Mouse (Mus musculus) limb, embryonic 13.5 days (tissue): ENCODE data around the gene Arl6ip5. TPM values are rescaled to one million over a fixed set of nuclear protein-coding genes. Genes with fewer than 3 reads are reported as not detected.

Experiments
- ATAC-seq: fragments of 200-750 bp; cut with Nextera tagmentation; 2 replicates; pipeline ENCODE4 v1.8.0; 2017; ENCODE audit warnings: low read depth, moderate number of reproducible peaks, moderate TSS enrichment; ENCODE audit not compliant: low FRiP score
- H3K27ac ChIP-seq: fragments of 300-500 bp; sonication (generic); 2 replicates; pipeline ENCODE4 v1.5.1; 2015; ENCODE audit warnings: inconsistent platforms, mild to moderate bottlenecking, moderate library complexity
- H3K27me3 ChIP-seq: fragments of 300-500 bp; sonication (generic); 2 replicates; pipeline ENCODE4 v1.6.1; 2015; ENCODE audit warnings: mild to moderate bottlenecking, inconsistent platforms
- H3K36me3 ChIP-seq: fragments of 300-500 bp; sonication (generic); 2 replicates; pipeline ENCODE4 v1.6.1; 2015; ENCODE audit warnings: inconsistent platforms, mild to moderate bottlenecking, moderate library complexity
- H3K4me1 ChIP-seq: fragments of 300-500 bp; sonication (generic); 2 replicates; pipeline ENCODE4 v1.6.1; 2015; ENCODE audit warnings: inconsistent platforms
- H3K4me2 ChIP-seq: fragments of 300-500 bp; sonication (generic); replicated peaks from 2 replicates; pipeline ENCODE4 v1.6.1; 2015; ENCODE audit warnings: inconsistent platforms, mild to moderate bottlenecking, moderate library complexity
- H3K4me3 ChIP-seq: fragments of 300-500 bp; sonication (generic); 2 replicates; pipeline ENCODE4 v1.5.1; 2015; ENCODE audit warnings: moderate library complexity, mild to moderate bottlenecking, inconsistent platforms
- H3K9ac ChIP-seq: fragments of 300-500 bp; sonication (generic); 2 replicates; pipeline ENCODE4 v1.6.1; 2015; ENCODE audit warnings: mild to moderate bottlenecking, inconsistent platforms
- H3K9me3 ChIP-seq: fragments of 300-500 bp; sonication (generic); 2 replicates; pipeline ENCODE4 v1.6.1; 2016; ENCODE audit warnings: inconsistent platforms
- WGBS: fragments of 180-500 bp; shearing (Covaris S2); methylation state at CpG from one replicate; pipeline ENCODE4 v1.1.7; 2015; 5-methylcytosine and 5-hydroxymethylcytosine counted together
- polyA plus RNA-seq: library from polyadenylated mRNA; unstranded; fragments of >200 nt; fragmentation: Nextera tagmentation; extraction: Ambion mirVana; gene quantifications from 2 replicates; pipeline ENCODE4 v1.2.1, GENCODE M21; 2015

Gene Arl6ip5
- polyA plus RNA-seq, 1 experiment from 2014 or later: 71.4 TPM

DNA sequence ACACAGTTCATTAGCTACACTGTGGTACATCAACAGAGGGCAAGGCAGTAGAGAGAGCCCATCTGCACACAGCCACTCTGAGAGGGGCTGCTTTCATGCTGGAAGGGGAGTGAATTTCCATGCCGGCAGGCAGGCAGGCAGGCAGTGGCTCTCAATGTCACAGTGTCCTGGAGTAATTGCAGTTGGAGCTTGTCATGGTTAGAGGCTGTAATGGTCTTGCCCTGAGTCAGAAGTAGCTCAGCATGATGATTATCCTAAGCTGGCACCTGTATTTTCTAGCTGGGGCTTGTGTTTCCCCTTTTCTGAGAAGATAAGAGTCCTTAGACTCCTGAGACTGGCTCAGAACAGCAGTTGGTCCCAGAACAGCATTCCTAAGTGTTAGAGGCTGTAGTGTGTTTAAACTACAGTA is 15.6 kb downstream of the Arl6ip5 start:
- H3K4me2 ChIP-seq: no peak overlapping the region
- no peak overlapping the region for H3K9ac ChIP-seq
- 46% methylated on average over 1 of the region's 1 CpGs for WGBS
- no peak for ATAC-seq
- H3K9me3 ChIP-seq: 0 out of 2 replicates have a peak, but pooled peaks cover 4% of the 10 kb centered on the region
- no peak overlapping the region for H3K27ac ChIP-seq
- no peak overlapping the region for H3K4me3 ChIP-seq
- H3K4me1 ChIP-seq: peaks cover 20% of the 10 kb centered on the region
- peaks cover 17% of the 10 kb centered on the region for H3K36me3 ChIP-seq
- peaks cover 43% of the 10 kb centered on the region for H3K27me3 ChIP-seq

DNA sequence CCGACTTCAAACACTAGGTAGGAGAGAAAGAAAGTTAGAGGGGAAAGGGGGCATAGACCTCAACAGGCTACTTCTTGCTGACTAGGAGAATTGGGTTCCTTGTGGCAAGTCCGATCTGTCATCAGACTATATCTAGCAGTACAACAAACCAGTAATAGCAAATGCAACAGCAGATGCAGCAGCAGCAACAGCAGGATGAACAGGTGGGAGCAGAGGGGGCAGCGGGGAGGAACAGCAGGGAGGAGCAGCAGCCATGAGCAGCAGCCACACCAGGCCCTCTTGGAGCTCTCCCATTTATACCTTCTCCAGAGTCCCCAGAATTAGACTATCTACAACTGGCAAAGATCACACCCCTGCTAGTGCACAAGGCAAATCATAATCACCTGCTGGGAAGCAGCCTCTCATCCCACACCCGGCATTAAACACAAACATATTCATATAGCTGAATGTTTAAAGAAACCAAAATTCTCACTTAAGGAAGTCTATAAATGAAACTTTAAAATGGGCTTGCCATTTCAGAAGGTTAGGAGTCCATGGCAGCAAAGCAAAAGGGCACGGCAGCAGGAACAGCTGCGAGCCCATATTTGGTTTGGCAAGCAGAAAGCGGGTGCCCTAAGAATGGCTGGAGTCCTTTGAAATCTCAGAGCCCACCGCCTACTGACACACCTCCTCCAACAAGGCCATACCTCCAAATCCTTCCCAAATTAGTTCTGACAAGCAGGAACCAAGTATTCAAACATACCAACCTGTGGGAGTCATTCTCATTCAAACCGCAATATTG is 16.8 kb downstream of the Arl6ip5 start:
- no peak for ATAC-seq
- H3K4me3 ChIP-seq: no peak overlapping the region
- peaks cover 9% of the 10 kb centered on the region for H3K4me1 ChIP-seq
- H3K9ac ChIP-seq: no peak overlapping the region
- no peak overlapping the region for H3K27ac ChIP-seq
- peaks cover 54% of the 10 kb centered on the region for H3K27me3 ChIP-seq
- WGBS: 92% methylated on average over 9 of the region's 9 CpGs
- peaks cover 20% of the 10 kb centered on the region for H3K36me3 ChIP-seq
- no peak overlapping the region for H3K4me2 ChIP-seq
- 0 out of 2 replicates have a peak, but pooled peaks cover 4% of the 10 kb centered on the region for H3K9me3 ChIP-seq

DNA sequence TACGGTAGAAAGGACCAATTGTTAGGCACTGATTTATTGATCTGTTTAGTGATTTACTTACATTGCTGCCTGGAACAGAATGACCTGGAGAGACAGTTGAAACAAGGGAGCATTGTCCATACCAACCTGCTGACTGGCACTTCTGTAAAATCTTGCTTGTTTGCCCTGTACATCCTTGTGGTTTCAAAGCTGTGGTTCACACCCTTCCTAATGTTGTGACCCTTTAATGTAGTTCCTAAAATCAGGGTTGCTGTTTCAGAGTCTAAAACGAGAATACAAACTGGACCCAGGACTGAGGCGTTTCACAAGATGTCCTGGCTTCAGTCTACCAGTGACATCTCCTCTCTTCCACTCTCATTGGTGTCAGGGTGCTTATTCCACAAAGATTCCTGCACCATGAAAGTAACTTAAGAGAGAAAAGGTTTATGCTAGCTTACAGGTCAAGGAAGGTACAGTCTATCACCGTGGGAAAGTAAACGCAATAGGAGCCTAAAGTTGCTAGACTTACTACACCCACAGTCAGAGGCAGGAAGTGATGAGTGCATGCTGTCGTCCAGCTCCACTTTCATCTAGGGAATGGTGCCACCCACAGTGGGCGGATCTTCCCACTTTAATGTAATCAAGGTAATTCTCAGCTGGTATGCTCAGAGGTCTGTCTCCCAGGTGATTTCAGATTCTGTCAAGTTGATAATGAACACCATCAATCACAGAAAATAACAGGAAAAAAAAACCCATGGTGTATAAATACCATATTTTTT is 24.6 kb downstream of the Arl6ip5 start:
- Histone ChIP-seq H3K4me1 (peaks cover 5% of the 10 kb centered on the region; the same call in 1 of the 2 replicates), H3K9ac (no peak overlapping the region), H3K27ac (no peak overlapping the region), H3K9me3 (peaks cover 12% of the 10 kb centered on the region; the same call in 1 of the 2 replicates), H3K27me3 (peaks cover 86% of the 10 kb centered on the region), H3K4me3 (no peak overlapping the region), H3K4me2 (no peak overlapping the region), H3K36me3 (peaks cover 16% of the 10 kb centered on the region)
- 81% methylated on average over 7 of the region's 7 CpGs for WGBS
- ATAC-seq: no peak

DNA sequence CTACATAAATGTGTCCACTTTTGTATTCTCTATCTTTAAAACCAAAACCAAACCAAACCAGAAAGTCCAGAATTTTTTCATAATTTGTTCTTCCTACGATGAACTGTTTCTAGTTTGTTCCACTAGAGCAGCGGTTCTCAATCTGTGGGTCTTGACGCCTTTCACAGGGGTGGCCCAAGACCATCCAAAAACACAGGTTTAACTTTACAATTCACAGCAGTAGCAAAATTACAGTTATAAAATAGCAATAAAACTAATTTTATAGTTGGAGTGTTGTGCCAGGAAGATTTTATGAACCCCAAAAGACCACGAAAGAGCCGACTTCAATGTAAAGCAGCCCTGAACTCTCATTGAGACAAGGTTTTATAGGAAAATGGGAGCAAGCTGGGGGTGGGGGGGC is 25.6 kb downstream of the Arl6ip5 start:
- no peak overlapping the region for H3K4me2 ChIP-seq
- peaks cover 12% of the 10 kb centered on the region; the same call in 1 of the 2 replicates for H3K9me3 ChIP-seq
- WGBS: 44% methylated on average over 5 of the region's 5 CpGs
- peak; percentile 57; the same call in 1 of the 2 replicates for ATAC-seq
- peaks cover 5% of the 10 kb centered on the region; the same call in 1 of the 2 replicates for H3K4me1 ChIP-seq
- H3K36me3 ChIP-seq: peaks cover 9% of the 10 kb centered on the region
- H3K27me3 ChIP-seq: peaks cover 85% of the 10 kb centered on the region
- no peak overlapping the region for H3K27ac ChIP-seq
- no peak overlapping the region for H3K4me3 ChIP-seq
- H3K9ac ChIP-seq: no peak overlapping the region

DNA sequence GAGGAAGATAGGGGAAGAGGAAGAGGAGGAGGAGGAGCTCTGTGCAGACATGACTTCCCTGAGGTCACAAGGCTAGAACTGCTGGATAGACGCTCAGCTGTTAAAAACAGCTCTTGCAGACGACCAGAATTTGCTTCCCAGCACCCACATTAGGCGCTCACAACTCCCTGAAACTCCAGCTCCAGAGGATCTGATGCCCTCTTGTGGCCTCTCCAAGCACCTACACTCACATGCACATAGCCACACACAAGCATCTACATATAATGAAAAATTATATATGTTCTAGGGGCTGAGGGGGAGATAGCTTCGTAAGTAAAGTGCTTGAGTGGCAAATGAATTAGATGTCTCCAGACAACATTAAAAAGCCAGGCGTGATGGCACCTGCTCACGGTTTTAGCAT is 28.9 kb downstream of the Arl6ip5 start:
- no peak overlapping the region for H3K4me2 ChIP-seq
- H3K9me3 ChIP-seq: peaks cover 12% of the 10 kb centered on the region; the same call in 1 of the 2 replicates
- WGBS: 93% methylated on average over 6 of the region's 6 CpGs
- H3K9ac ChIP-seq: no peak overlapping the region
- no peak overlapping the region for H3K4me3 ChIP-seq
- H3K27ac ChIP-seq: no peak overlapping the region
- ATAC-seq: no peak
- H3K4me1 ChIP-seq: peaks cover 5% of the 10 kb centered on the region; the same call in 1 of the 2 replicates
- H3K36me3 ChIP-seq: no peaks in the 10 kb centered on the region
- H3K27me3 ChIP-seq: peaks cover 71% of the 10 kb centered on the region

DNA sequence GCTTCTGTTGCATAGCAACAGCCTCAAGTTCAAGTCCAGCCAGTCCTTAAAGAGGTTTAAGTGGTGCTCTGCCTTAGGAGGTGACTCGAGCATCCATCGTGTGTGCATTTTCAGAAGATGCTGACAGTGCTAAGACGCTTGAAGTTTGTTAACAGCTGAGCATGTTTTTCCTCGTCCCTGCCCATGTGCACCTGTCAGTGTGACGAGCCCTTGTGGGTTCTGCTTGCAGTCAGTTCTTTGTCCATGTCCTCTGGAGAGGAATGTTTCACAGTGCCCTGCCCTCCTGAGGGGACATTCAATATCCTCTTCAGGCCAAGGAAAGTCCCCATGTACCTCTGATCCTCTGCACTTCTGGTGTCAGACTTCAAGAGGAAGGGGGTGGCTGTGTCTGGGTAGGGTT is 29.6 kb downstream of the Arl6ip5 start:
- ATAC-seq: no peak; the same call in 1 of the 2 replicates
- peaks cover 71% of the 10 kb centered on the region for H3K27me3 ChIP-seq

GRCm38 (mm10) chr6:97242522-97242921 is 32.0 kb downstream of the Arl6ip5 start:
- Histone ChIP-seq H3K27me3 (peaks cover 74% of the 10 kb centered on the region), H3K4me2 (no peak overlapping the region), H3K9ac (no peak overlapping the region), H3K9me3 (peaks cover 7% of the 10 kb centered on the region; the same call in 1 of the 2 replicates), H3K4me1 (no peaks in the 10 kb centered on the region), H3K36me3 (no peaks in the 10 kb centered on the region), H3K4me3 (no peak overlapping the region), H3K27ac (no peak overlapping the region)
- no peak for ATAC-seq
- 89% methylated on average over 4 of the region's 4 CpGs for whole genome bisulfite sequencing

More for the DNA sequence above, 29.6 kb downstream of the Arl6ip5 start:
- Histone ChIP-seq H3K9me3 (peaks cover 10% of the 10 kb centered on the region; the same call in 1 of the 2 replicates), H3K9ac (no peak overlapping the region), H3K4me2 (no peak overlapping the region), H3K36me3 (no peaks in the 10 kb centered on the region), H3K27ac (no peak overlapping the region), H3K4me1 (peaks cover 5% of the 10 kb centered on the region; the same call in 1 of the 2 replicates), H3K4me3 (no peak overlapping the region)
- WGBS: 89% methylated on average over 5 of the region's 5 CpGs

- Histone ChIP-seq H3K9me3 (no peaks in the 10 kb centered on the region), H3K4me2 (no peak overlapping the region), H3K27ac (no peak overlapping the region), H3K27me3 (peaks cover 52% of the 10 kb centered on the region), H3K4me1 (no peaks in the 10 kb centered on the region), H3K4me3 (no peak overlapping the region), H3K36me3 (no peaks in the 10 kb centered on the region), H3K9ac (no peak overlapping the region)
- no peak for ATAC-seq
Measured at GRCm38 (mm10) chr6:97245200-97245599, 34.7 kb downstream of the Arl6ip5 start.

DNA sequence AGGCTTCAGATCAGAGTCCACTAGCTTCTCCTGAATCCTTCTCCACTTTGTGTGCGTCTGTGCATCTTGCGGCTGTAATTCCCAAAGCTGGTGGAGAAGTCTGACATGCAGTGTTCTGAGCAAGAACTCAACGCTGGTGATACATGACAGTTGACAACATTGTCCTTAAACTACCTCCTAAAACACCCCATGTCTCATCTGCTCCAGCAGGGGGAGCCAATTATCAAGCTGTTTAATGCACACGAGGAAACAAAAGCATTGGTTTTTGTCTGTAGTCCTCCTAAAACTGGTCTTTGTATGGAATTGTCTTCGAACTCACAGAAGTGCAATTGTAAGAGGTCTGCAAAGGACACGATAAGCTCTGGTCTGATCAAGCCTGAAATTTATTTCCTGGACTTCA is 40.5 kb downstream of the Arl6ip5 start:
- Histone ChIP-seq H3K9ac (no peak overlapping the region), H3K9me3 (no peaks in the 10 kb centered on the region), H3K4me3 (no peak overlapping the region), H3K27ac (no peak overlapping the region), H3K4me1 (0 out of 2 replicates have a peak, but pooled peaks cover 3% of the 10 kb centered on the region), H3K36me3 (no peaks in the 10 kb centered on the region), H3K4me2 (no peak overlapping the region), H3K27me3 (peaks cover 20% of the 10 kb centered on the region; the same call in 1 of the 2 replicates)
- 47% methylated on average over 6 of the region's 6 CpGs for WGBS
- no peak for ATAC-seq

DNA sequence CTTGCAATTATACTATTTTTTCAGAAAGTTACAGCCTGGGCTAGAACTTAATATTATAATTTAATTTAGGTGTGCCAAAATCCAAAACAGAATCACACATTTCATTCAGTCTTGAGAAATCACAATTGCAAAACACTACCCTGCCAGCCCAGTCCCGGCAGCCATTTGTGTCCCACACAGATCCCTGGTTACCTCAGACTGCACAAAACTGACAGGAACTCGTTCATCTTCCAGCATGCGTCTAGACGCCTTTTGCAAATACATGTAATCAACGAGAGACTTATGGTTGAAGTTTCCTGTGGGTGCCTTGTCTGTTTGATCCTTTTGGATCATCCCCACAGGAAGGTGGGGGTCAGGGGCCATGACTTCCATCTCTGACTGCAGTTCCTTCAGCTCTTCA is 41.6 kb downstream of the Arl6ip5 start:
- no peak overlapping the region for H3K4me2 ChIP-seq

DNA sequence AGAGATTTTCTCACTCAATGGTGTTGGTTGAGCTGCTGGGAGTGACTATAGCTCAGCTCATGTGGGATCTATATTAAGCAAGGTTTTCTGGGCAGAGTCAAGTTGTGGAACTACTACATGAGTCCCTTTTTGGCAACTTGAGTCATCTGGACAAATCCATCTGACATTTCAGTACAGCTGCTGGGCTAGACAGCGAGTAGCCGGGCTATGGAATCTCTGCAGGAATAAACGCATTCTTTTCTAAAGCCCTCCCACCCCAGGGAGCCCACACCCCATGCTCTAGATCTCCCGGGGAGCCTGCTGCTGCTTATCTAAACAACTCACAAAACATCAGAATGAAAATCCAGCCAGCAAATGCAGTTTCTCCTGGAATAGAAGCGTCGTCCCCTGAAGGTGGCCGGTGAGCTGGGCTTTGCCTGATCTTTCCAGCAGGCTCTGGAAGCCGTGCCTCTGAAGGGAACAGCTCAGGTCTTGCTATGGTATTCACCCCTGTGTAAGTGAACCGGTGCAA is 42.3 kb downstream of the Arl6ip5 start, which contains the start of gene Lmod3:
Gene Lmod3, minus strand, starts transcription at position 49 of the 511 bp plus-strand sequence.
- no peaks in the 10 kb centered on the region for H3K9me3 ChIP-seq
- WGBS: 36% methylated on average over 9 of the region's 9 CpGs
- peaks cover 7% of the 10 kb centered on the region; the same call in 1 of the 2 replicates for H3K27me3 ChIP-seq
- peak; percentile 61 for ATAC-seq
- no peak within 1 kb of the TSS for H3K4me2 ChIP-seq
- H3K27ac ChIP-seq: no peak within 1 kb of the TSS
- H3K36me3 ChIP-seq: no peaks in the 10 kb centered on the region
- H3K9ac ChIP-seq: no peak within 1 kb of the TSS
- 0 out of 2 replicates have a peak, but pooled peaks cover 3% of the 10 kb centered on the region for H3K4me1 ChIP-seq
- no peak within 1 kb of the TSS for H3K4me3 ChIP-seq

More for the DNA sequence above, 41.6 kb downstream of the Arl6ip5 start:
- H3K27me3 ChIP-seq: peaks cover 14% of the 10 kb centered on the region; the same call in 1 of the 2 replicates
- no peak overlapping the region for H3K9ac ChIP-seq
- 0 out of 2 replicates have a peak, but pooled peaks cover 3% of the 10 kb centered on the region for H3K4me1 ChIP-seq
- H3K36me3 ChIP-seq: no peaks in the 10 kb centered on the region
- WGBS: 69% methylated on average over 5 of the region's 5 CpGs
- no peak overlapping the region for H3K27ac ChIP-seq
- H3K4me3 ChIP-seq: no peak overlapping the region
- H3K9me3 ChIP-seq: no peaks in the 10 kb centered on the region
- no peak for ATAC-seq

DNA sequence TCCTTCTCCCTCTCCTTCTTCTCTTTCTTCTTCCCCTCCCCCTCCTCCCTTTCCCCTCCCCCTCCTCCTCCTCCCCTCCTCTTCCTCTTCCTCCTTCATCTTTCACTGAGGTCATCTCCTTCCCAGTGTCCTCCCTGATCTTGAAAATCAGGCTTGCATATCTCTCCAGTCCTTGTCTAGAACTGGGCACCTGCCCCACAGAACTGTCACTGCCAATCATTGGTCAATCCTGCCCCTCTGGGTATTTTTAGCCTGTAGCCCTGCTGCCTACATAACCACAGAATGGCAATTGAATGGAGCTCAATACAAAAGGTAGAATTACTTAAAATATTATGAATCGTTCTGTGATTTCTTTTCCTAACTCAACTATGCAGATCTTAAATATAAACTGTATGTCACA is 48.0 kb downstream of the Arl6ip5 start:
- no peaks in the 10 kb centered on the region for H3K36me3 ChIP-seq
- 81% methylated on average over 1 of the region's 1 CpGs for WGBS
- no peak overlapping the region for H3K4me3 ChIP-seq
- H3K27ac ChIP-seq: no peak overlapping the region
- no peaks in the 10 kb centered on the region for H3K9me3 ChIP-seq
- no peak for ATAC-seq
- no peaks in the 10 kb centered on the region for H3K4me1 ChIP-seq
- H3K27me3 ChIP-seq: no peaks in the 10 kb centered on the region
- H3K9ac ChIP-seq: no peak overlapping the region
- no peak overlapping the region for H3K4me2 ChIP-seq
